Mouse (Mus musculus) brain, embryonic 14.5 days (tissue): ENCODE measurements at regions not wholly inside any gene's neighbourhood (a gene's known extent, or its start where the extent isn't known, plus 50 kb on each side); places are given as distances from the start of the nearest gene placed in this dataset.

ENCODE experiments used
- CTCF ChIP-seq: fragments of 200-500 bp; IDR thresholded peaks from 2 replicates; pipeline ENCODE4 v1.5.1; 2012; ENCODE audit warnings: inconsistent platforms, mild to moderate bottlenecking, moderate library complexity, borderline replicate concordance; ENCODE audit not compliant: insufficient read depth, insufficient read length; ENCODE audit errors: extremely low read depth
- POLR2A ChIP-seq: fragments of 200-500 bp; IDR thresholded peaks from 2 replicates; pipeline ENCODE4 v1.6.1; 2012; ENCODE audit warnings: mild to moderate bottlenecking, inconsistent platforms, borderline replicate concordance; ENCODE audit not compliant: poor library complexity, insufficient read depth, insufficient read length, severe bottlenecking; ENCODE audit errors: extremely low read depth

DNA sequence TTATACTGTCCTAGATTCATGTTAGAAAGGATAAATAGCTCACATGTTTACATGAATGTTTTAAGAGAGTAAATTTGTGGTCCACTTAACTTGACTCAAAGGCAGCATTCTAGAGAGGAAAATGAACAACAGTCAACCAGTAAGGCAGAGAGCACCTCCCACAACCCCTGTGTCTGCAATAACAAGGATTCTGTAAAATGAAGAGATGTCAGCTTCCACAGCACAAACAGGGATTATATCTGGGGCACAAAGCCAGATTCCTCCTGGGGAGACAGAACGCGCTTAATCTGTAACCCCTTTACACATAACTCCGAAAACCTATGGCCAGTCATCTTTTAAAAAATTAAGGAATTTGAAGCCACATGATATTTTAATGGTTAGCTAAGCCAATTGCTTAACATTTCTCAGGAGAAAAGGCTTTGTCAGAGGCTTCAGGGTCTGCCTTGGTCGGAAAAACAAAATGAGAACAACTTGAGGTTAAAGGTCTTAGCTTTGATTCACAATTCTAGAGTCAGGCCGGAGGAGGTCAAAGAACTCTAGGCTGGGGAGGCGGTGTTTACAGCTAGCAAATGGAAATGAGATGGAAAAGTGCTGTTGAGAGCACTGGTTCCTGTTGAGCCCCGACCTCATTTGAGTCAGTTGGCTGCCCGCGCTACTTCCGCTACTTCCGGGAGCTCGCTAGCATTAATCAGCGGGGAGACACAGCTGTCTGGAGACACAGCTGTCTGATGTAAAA, 167.0 kb downstream of the Iqub start:
- TF ChIP-seq CTCF (no peak), POLR2A (no peak)
